In the genomic region with DNA sequence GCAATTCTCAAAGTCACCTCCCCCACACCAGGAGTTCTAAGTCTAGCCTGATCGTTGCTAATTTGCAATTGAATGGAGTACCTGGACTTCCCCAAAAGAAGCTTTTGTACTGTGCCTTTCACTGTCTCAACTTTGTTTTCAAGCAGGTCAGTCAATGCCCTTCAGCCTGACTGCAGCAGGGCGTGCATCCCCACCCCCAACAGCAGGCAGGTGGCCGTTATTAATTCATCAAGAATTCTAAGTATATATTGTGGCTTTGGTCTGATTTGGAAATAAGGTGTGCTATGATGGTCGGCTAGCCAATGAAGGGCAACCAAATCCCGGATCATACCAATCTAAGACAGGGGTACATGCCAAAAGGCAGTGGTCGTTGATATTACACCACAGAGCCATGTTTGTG, we compare ENCODE assay signal across 22 mouse cellular contexts. TPM values are rescaled to one million over a fixed set of nuclear protein-coding genes. Genes with fewer than 3 reads are reported as not detected.
DNase-seq lines count a peak whose midpoint lies in the region; ATAC-seq and TF ChIP-seq lines count a peak whose summit lies in the region.
"Not testable (repeated sequence)": the region's sequence is repeated elsewhere in the genome, so short reads cannot be mapped to it uniquely, and the experiment has no call there.
"Had no signal": no experiment of that assay in that cellular context is flagged by ENCODE, and none has a peak within 500 bp of the region (broad histone marks: within the 10 kb centered on the region; RNA-seq: fewer than 3 reads in every experiment).

No protein-coding gene starts in this region.

- not testable (repeated sequence) for ATAC-seq in intestine, embryonic 14.5 days (replicated peaks; ENCODE audit: low FRiP score, low TSS enrichment, low read depth); midbrain, embryonic 11.5 days (ENCODE audit: low FRiP score)

- H3K27me3 ChIP-seq in ES-Bruce4 (ENCODE audit: control insufficient read depth, insufficient read depth, low read length, poor library complexity, severe bottlenecking); intestine, embryonic 14.5 days (replicated peaks; ENCODE audit: control insufficient read depth, insufficient read depth, low read length); midbrain, embryonic 11.5 days (ENCODE audit: control insufficient read depth, insufficient read depth, low read length): not testable (repeated sequence)

- 52% methylated on average over 6 of the region's 6 CpGs for WGBS in intestine, embryonic 14.5 days
- 8% methylated on average over 6 of the region's 6 CpGs for WGBS in midbrain, embryonic 11.5 days

- not testable (repeated sequence) for H3K36me3 ChIP-seq in ES-Bruce4 (ENCODE audit: control insufficient read depth, insufficient read depth, low read length, poor library complexity, severe bottlenecking); ES-E14 (ENCODE audit: control insufficient read depth, insufficient read depth, low read length, poor library complexity, severe bottlenecking); intestine, embryonic 14.5 days (ENCODE audit: control insufficient read depth, insufficient read depth, low read length); midbrain, embryonic 11.5 days (ENCODE audit: control insufficient read depth, insufficient read depth, low read length)

- peak; percentile 99 for TF ChIP-seq EP300 in ES-Bruce4 (IDR thresholded peaks at IDR 0.05; ENCODE audit: insufficient read depth, low read depth, low read length)

- in situ Hi-C loops in ES-E14 (cut with MboI; ENCODE audit: low sequenced_read_pairs in 2 of 2, unreplicated experiment in 2 of 2) = not testable (repeated sequence)

- DNase-seq in ES-E14 (ENCODE audit: low read depth, low spot score) = not testable (repeated sequence)
- DNase-seq in ZHBTc4 (ENCODE audit: low read depth, low spot score) = peak; percentile 62
- peak; percentile 39 for DNase-seq in intestine, embryonic 14.5 days (ENCODE audit: low spot score)
- DNase-seq in midbrain, embryonic 11.5 days (ENCODE audit: low spot score, missing footprints) = peak; percentile 78

- H3K27ac ChIP-seq in ES-Bruce4 (ENCODE audit: insufficient read depth, low read length) (peak overlapping the region; percentile 100), ES-E14 (ENCODE audit: insufficient read depth, low read depth, low read length, poor library complexity, severe bottlenecking) (peak overlapping the region; percentile 87)
- H3K27ac ChIP-seq in intestine, embryonic 14.5 days (ENCODE audit: low read depth); midbrain, embryonic 11.5 days (ENCODE audit: low read depth, low read length): not testable (repeated sequence)

- not testable (repeated sequence) for H3K9me3 ChIP-seq in ES-Bruce4 (replicated peaks; ENCODE audit: control insufficient read depth, insufficient read depth, low read length, poor library complexity, severe bottlenecking); ES-E14 (ENCODE audit: control insufficient read depth, insufficient read depth, low read depth, low read length); intestine, embryonic 14.5 days (ENCODE audit: control insufficient read depth, low read length); midbrain, embryonic 11.5 days (ENCODE audit: control insufficient read depth, low read length)

- H3K9ac ChIP-seq in ES-Bruce4 (ENCODE audit: low read depth, poor library complexity, severe bottlenecking) = peak overlapping the region; percentile 66; the same call in 1 of the 2 replicates
- H3K9ac ChIP-seq in ES-E14 (ENCODE audit: insufficient read depth, low read depth, low read length, poor library complexity, severe bottlenecking); intestine, embryonic 14.5 days (ENCODE audit: low read length); midbrain, embryonic 11.5 days (ENCODE audit: low read length): not testable (repeated sequence)

- H3K4me1 ChIP-seq in ES-Bruce4 (ENCODE audit: control insufficient read depth, insufficient read depth, low read length); ES-E14 (ENCODE audit: control insufficient read depth in 2 of 2, insufficient read depth in 2 of 2, low read length in 2 of 2, poor library complexity in 1 of 2); intestine, embryonic 14.5 days (replicated peaks; ENCODE audit: control insufficient read depth, insufficient read depth, low read length); midbrain, embryonic 11.5 days (ENCODE audit: control insufficient read depth, insufficient read depth, low read length): not testable (repeated sequence)

- TF ChIP-seq POLR2A in ES-Bruce4 (IDR thresholded peaks at IDR 0.05; ENCODE audit: insufficient read depth, low read length) = not testable (repeated sequence)

- not testable (repeated sequence) for TF ChIP-seq CTCF in ES-Bruce4 (IDR thresholded peaks at IDR 0.05; ENCODE audit: low read depth, low read length)

- H3K4me2 ChIP-seq in intestine, embryonic 14.5 days (ENCODE audit: low read length); midbrain, embryonic 11.5 days: not testable (repeated sequence)

- 0 out of 2 replicates have a peak overlapping the region, but pooled peaks have one; percentile 4 for H3K4me3 ChIP-seq in ES-Bruce4 (ENCODE audit: low read depth, low read length)
- not testable (repeated sequence) for H3K4me3 ChIP-seq in ES-E14 (ENCODE audit: insufficient read depth in 1 of 2, low read depth in 1 of 2, low read length in 2 of 2, poor library complexity in 1 of 2, severe bottlenecking in 1 of 2); intestine, embryonic 14.5 days (ENCODE audit: low read depth, low read length); midbrain, embryonic 11.5 days (ENCODE audit: low read depth, low read length)

RNA-seq across cellular contexts. Expression of a gene that starts 23.0 kb away (rescaled TPM):
- polyA plus RNA-seq in ES-Bruce4 (2011; ENCODE audit: insufficient read depth, insufficient read length, low read depth, missing spikeins) = 38.0 and 42.7 TPM in 2 replicates
- 11.1 and 24.3 TPM in 2 replicates for total RNA-seq in ES-E14 (2012; rRNA removed)
- 24.7 and 26.3 TPM in 2 replicates for polyA plus RNA-seq in intestine, embryonic 14.5 days (2014; fragmentation: Nextera tagmentation; extraction: Ambion mirVana)
- polyA plus RNA-seq in midbrain, embryonic 11.5 days (2014; fragmentation: Nextera tagmentation; extraction: Ambion mirVana) = 12.4 and 12.8 TPM in 2 replicates
- polyA plus RNA-seq: erythroblast, embryonic 14.5 days had no signal

RNA-seq across cellular contexts. Expression of a gene that starts 38.3 kb away (rescaled TPM):
- polyA plus RNA-seq in ES-Bruce4 (2011; ENCODE audit: insufficient read depth, insufficient read length, low read depth, missing spikeins) = 5.1 and 10.6 TPM in 2 replicates
- total RNA-seq in ES-E14 (2012; rRNA removed) = 0.63 and 0.67 TPM in 2 replicates
- polyA plus RNA-seq in intestine, embryonic 14.5 days (2014; fragmentation: Nextera tagmentation; extraction: Ambion mirVana) = not detected in 2 replicates
- not detected in 2 replicates for polyA plus RNA-seq in midbrain, embryonic 11.5 days (2014; fragmentation: Nextera tagmentation; extraction: Ambion mirVana)
- total RNA-seq: adrenal gland, postnatal 10 days; adrenal gland, postnatal 25 days; adrenal gland, postnatal 4 days; CH12.LX; common myeloid progenitor, adult 5-6 weeks; MEL had no signal
- polyA plus RNA-seq: brain, embryonic 14.5 days; CD4-positive, CD25-positive, alpha-beta regulatory T cell, adult 4 months; embryonic facial prominence, embryonic 11.5 days; embryonic facial prominence, embryonic 13.5 days; embryonic facial prominence, embryonic 15.5 days; erythroblast, embryonic 14.5 days; forebrain, embryonic 10.5 days; forebrain, embryonic 12.5 days; forebrain, embryonic 14.5 days; forebrain, embryonic 16.5 days; frontal cortex, adult 2 months had no signal
